Mouse (Mus musculus) heart, postnatal 14 days (tissue): Measurements from ENCODE around the gene Edc3. TPM values are rescaled to one million over a fixed set of nuclear protein-coding genes. Genes with fewer than 3 reads are reported as not detected.

Experiments used
- DNase-seq, 2 experiments: peaks; one replicate each; pipeline ENCODE4 v3.0.0; 2021 to 2022
- intact Hi-C: fragments of 180-260 bp; cut with DNase I; formaldehyde crosslinking; loops from one replicate; pipeline ENCODE4 v1.15.1; 2025
- total RNA-seq, 2 experiments: library from RNA; stranded (reverse); gene quantifications; 2 replicates each; pipeline ENCODE4 v1.2.3; 2021

Edc3 gene
- total RNA-seq, 2 experiments from 2014 or later = 6.6 to 7.4 TPM

GRCm38 (mm10) chr9:57789733-57790132 lies 81.4 kb downstream of the Edc3 start:
- DNase-seq = no peak
- intact Hi-C loops = loop anchor here (5.0 kb wide), 1 partner anchor 208 kb away; no protein-coding TSS in a partner anchor

DNA sequence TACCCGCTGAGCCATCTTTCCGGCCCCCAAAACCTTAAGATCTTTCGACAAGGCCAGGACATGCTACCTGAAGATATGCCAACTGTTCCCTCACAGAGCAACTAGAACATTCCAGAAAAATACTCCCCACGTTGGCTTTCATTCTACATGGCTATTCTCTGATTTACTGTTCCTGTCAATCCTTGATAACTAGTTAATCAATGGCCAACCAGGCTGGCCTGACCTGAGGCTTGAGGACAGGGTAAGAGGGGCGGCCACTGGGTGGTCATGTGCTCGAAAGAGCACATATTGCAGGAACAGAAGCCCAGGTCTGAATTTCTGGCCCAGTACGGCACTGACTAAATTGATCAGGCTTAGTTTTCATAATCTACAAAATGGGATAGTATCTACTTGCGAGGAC lies 89.1 kb downstream of the Edc3 start:
- intact Hi-C loops = no loop called here
- DNase-seq = no peak

- intact Hi-C loops = no loop called here
- DNase-seq = peak; percentile 33 to 45
Measured at GRCm38 (mm10) chr9:57798725-57799253, 90.4 kb downstream of the Edc3 start.

- intact Hi-C loops = no loop called here
Measured at GRCm38 (mm10) chr9:57800325-57800975, 92.1 kb downstream of the Edc3 start.

More at GRCm38 (mm10) chr9:57800325-57800975, 92.1 kb downstream of the Edc3 start:
- no peak for DNase-seq

Other genes starting within 250 kb of the Edc3 start
- gene Scamp5, start 240.5 kb upstream of the Edc3 start, total RNA-seq = 1 to 10 TPM; 7.4 to 7.7 TPM
- gene Rpp25, start 204.5 kb upstream of the Edc3 start, total RNA-seq = 1 to 10 TPM; 1.5 to 1.8 TPM
- gene Cox5a, start 187.3 kb upstream of the Edc3 start, total RNA-seq = 1,000 to 10,000 TPM; 2,287 to 2,318 TPM
- gene Fam219b, start 171.0 kb upstream of the Edc3 start, total RNA-seq = 1 to 10 TPM; 5.0 to 5.9 TPM
- 100 to 1,000 TPM; 162 to 176 TPM for gene Mpi, start 155.8 kb upstream of the Edc3 start, total RNA-seq
- 10 to 100 TPM; 28.0 to 32.7 TPM for gene Scamp2, start 147.6 kb upstream of the Edc3 start, total RNA-seq
- 1 to 10 TPM; 8.9 to 9.1 TPM for gene Ulk3, start 119.1 kb upstream of the Edc3 start, total RNA-seq
- gene Cplx3, start 102.3 kb upstream of the Edc3 start, total RNA-seq = not detected
- gene Lman1l, start 87.8 kb upstream of the Edc3 start, total RNA-seq = not detected
- 10 to 100 TPM; 26.9 to 34.1 TPM for gene Csk, start 54.9 kb upstream of the Edc3 start, total RNA-seq
- gene Cyp1a2, start 24.8 kb upstream of the Edc3 start, total RNA-seq = not detected
- not detected for gene Cyp1a1, start 20.6 kb upstream of the Edc3 start, total RNA-seq
- gene Clk3, start 57.3 kb downstream of the Edc3 start, total RNA-seq = 10 to 100 TPM; 32.7 to 40.8 TPM
- gene Arid3b, start 128.3 kb downstream of the Edc3 start, total RNA-seq = 1 to 10 TPM; 3.6 to 4.5 TPM
- gene Ubl7, start 202.4 kb downstream of the Edc3 start, total RNA-seq = 10 to 100 TPM; 70.7 to 73.5 TPM
- 10 to 100 TPM; 38.9 to 43.7 TPM for gene Sema7a, start 231.6 kb downstream of the Edc3 start, total RNA-seq